Comparison of ENCODE assay signal across 14 mouse cellular contexts in genomic region chr2:59600980-59601379, GRCm38 (mm10). TPM values are rescaled to one million over a fixed set of nuclear protein-coding genes. Genes with fewer than 3 reads are reported as not detected.
DNase-seq lines count a peak whose midpoint lies in the region; ATAC-seq and TF ChIP-seq lines count a peak whose summit lies in the region.
"Had no signal": no experiment of that assay in that cellular context is flagged by ENCODE, and none has a peak within 500 bp of the region (broad histone marks: within the 10 kb centered on the region; RNA-seq: fewer than 3 reads in every experiment).

No protein-coding gene starts in this region.

- no peak for DNase-seq in frontal cortex, adult 2 months (ENCODE audit: extremely low spot score in 1 of 2, low spot score in 1 of 2)
- peak; percentile 52 for DNase-seq in midbrain, postnatal 0 days (ENCODE audit: low spot score)
- no peak for DNase-seq in midbrain, embryonic 10.5 days (ENCODE audit: low spot score)
- DNase-seq in embryo, embryonic 10.5 days (ENCODE audit: low spot score) = no peak
- no peak for DNase-seq in left cerebral cortex, postnatal 14 days (ENCODE audit: low spot score in 2 of 2)
- DNase-seq: adrenal gland, postnatal 36 days; kidney, postnatal 25 days; lung, embryonic 14.5 days had no signal

- H3K27ac ChIP-seq in midbrain, postnatal 0 days (ENCODE audit: low read depth, low read length) = no peak overlapping the region
- H3K27ac ChIP-seq in midbrain, embryonic 10.5 days (replicated peaks) = no peak overlapping the region
- no peak overlapping the region; the same call in 1 of the 2 replicates for H3K27ac ChIP-seq in embryonic facial prominence, embryonic 13.5 days
- peak overlapping the region; percentile 79; the same call in 1 of the 2 replicates for H3K27ac ChIP-seq in limb, embryonic 15.5 days

- H3K4me1 ChIP-seq in midbrain, postnatal 0 days (ENCODE audit: insufficient read depth, low read length) = no peaks in the 10 kb centered on the region
- peaks cover 16% of the 10 kb centered on the region for H3K4me1 ChIP-seq in midbrain, embryonic 10.5 days
- H3K4me1 ChIP-seq in embryonic facial prominence, embryonic 13.5 days = peaks cover 30% of the 10 kb centered on the region
- peaks cover 28% of the 10 kb centered on the region for H3K4me1 ChIP-seq in limb, embryonic 15.5 days

- no peak overlapping the region for H3K4me2 ChIP-seq in midbrain, postnatal 0 days (ENCODE audit: low read depth, low read length, poor library complexity, severe bottlenecking)
- peak overlapping the region; percentile 47; the same call in 1 of the 2 replicates for H3K4me2 ChIP-seq in embryonic facial prominence, embryonic 13.5 days
- H3K4me2 ChIP-seq in limb, embryonic 15.5 days = no peak overlapping the region
- H3K4me2 ChIP-seq: midbrain, embryonic 11.5 days had no signal

- peak; percentile 77 for ATAC-seq in frontal cortex, adult (ENCODE audit: low TSS enrichment)
- ATAC-seq in midbrain, postnatal 0 days (ENCODE audit: low FRiP score) = no peak
- ATAC-seq in embryonic facial prominence, embryonic 13.5 days (ENCODE audit: insufficient number of reproducible peaks, insufficient read depth, low FRiP score, low TSS enrichment, low read depth) = no peak
- ATAC-seq in limb, embryonic 15.5 days (ENCODE audit: insufficient number of reproducible peaks, low FRiP score, low TSS enrichment, low read depth) = no peak
- ATAC-seq: inflammation-experienced regulatory T-cells, adult 6 months had no signal

- no peaks in the 10 kb centered on the region for H3K36me3 ChIP-seq in midbrain, postnatal 0 days (ENCODE audit: insufficient read depth, low read length)
- no peaks in the 10 kb centered on the region for H3K36me3 ChIP-seq in midbrain, embryonic 10.5 days
- no peaks in the 10 kb centered on the region for H3K36me3 ChIP-seq in embryonic facial prominence, embryonic 13.5 days
- no peaks in the 10 kb centered on the region for H3K36me3 ChIP-seq in limb, embryonic 15.5 days
- H3K36me3 ChIP-seq: G1E had no signal

- intact Hi-C loops in left cerebral cortex, postnatal 14 days (cut with DNase I) = no loop called here

- H3K4me3 ChIP-seq in midbrain, postnatal 0 days (ENCODE audit: low read depth, low read length) = no peak overlapping the region
- H3K4me3 ChIP-seq in midbrain, embryonic 10.5 days = no peak overlapping the region
- no peak overlapping the region for H3K4me3 ChIP-seq in embryonic facial prominence, embryonic 13.5 days
- no peak overlapping the region for H3K4me3 ChIP-seq in limb, embryonic 15.5 days

- H3K27me3 ChIP-seq in midbrain, postnatal 0 days (ENCODE audit: insufficient read depth, low read length) = no peaks in the 10 kb centered on the region
- peaks cover 5% of the 10 kb centered on the region; the same call in 1 of the 2 replicates for H3K27me3 ChIP-seq in midbrain, embryonic 10.5 days (ENCODE audit: low read depth, poor library complexity, severe bottlenecking)
- H3K27me3 ChIP-seq in embryonic facial prominence, embryonic 13.5 days = no peaks in the 10 kb centered on the region
- no peaks in the 10 kb centered on the region for H3K27me3 ChIP-seq in limb, embryonic 15.5 days

- WGBS in midbrain, postnatal 0 days = 88% methylated on average over 2 of the region's 2 CpGs
- 86% methylated on average over 2 of the region's 2 CpGs for WGBS in midbrain, embryonic 10.5 days
- WGBS in embryonic facial prominence, embryonic 13.5 days = 56% methylated on average over 2 of the region's 2 CpGs
- 36% methylated on average over 2 of the region's 2 CpGs for whole genome bisulfite sequencing in limb, embryonic 15.5 days

- no peak overlapping the region for H3K9ac ChIP-seq in midbrain, postnatal 0 days (replicated peaks; ENCODE audit: low read length, poor library complexity, severe bottlenecking)
- H3K9ac ChIP-seq in embryonic facial prominence, embryonic 13.5 days = no peak overlapping the region
- no peak overlapping the region for H3K9ac ChIP-seq in limb, embryonic 15.5 days
- H3K9ac ChIP-seq: lung, embryonic 14.5 days had no signal

- H3K9me3 ChIP-seq in midbrain, postnatal 0 days (ENCODE audit: low read length) = no peaks in the 10 kb centered on the region
- no peaks in the 10 kb centered on the region for H3K9me3 ChIP-seq in midbrain, embryonic 10.5 days (replicated peaks)
- H3K9me3 ChIP-seq in embryonic facial prominence, embryonic 13.5 days = no peaks in the 10 kb centered on the region
- H3K9me3 ChIP-seq in limb, embryonic 15.5 days = no peaks in the 10 kb centered on the region
- H3K9me3 ChIP-seq: G1E had no signal

- TF ChIP-seq CTCF in midbrain, postnatal 0 days (IDR thresholded peaks at IDR 0.05) = no peak

RNA-seq across cellular contexts. Expression of gene Tanc1, which starts 10.9 kb away (rescaled TPM):
- polyA plus RNA-seq in frontal cortex, adult 2 months (2012; rRNA removed) = 8.2 and 10.2 TPM in 2 replicates
- 7.3 and 8.0 TPM in 2 replicates for total RNA-seq in midbrain, postnatal 0 days (2014; rRNA removed)
- polyA plus RNA-seq in midbrain, postnatal 0 days (2015; fragmentation: Nextera tagmentation; extraction: Ambion mirVana) = 2.3 and 2.7 TPM in 2 replicates
- polyA plus RNA-seq in midbrain, embryonic 10.5 days (2016; fragmentation: Nextera tagmentation; extraction: Ambion mirVana) = 11.9 and 12.0 TPM in 2 replicates
- 39.4 and 42.6 TPM in 2 replicates for polyA plus RNA-seq in embryonic facial prominence, embryonic 13.5 days (2015; fragmentation: Nextera tagmentation; extraction: Ambion mirVana)
- 46.3 and 50.6 TPM in 2 replicates for polyA plus RNA-seq in limb, embryonic 15.5 days (2015; fragmentation: Nextera tagmentation; extraction: Ambion mirVana)
- 10 to 100 TPM; 13.0 to 14.9 TPM for total RNA-seq in left cerebral cortex, postnatal 14 days (2021)
